Mouse (Mus musculus): ENCODE results near the gene Mcpt8. TPM values are rescaled to one million over a fixed set of nuclear protein-coding genes. Genes with fewer than 3 reads are reported as not detected.

Gene Mcpt8
- polyA plus RNA-seq, 2 experiments, result 4.6 to 15.8 TPM

DNA sequence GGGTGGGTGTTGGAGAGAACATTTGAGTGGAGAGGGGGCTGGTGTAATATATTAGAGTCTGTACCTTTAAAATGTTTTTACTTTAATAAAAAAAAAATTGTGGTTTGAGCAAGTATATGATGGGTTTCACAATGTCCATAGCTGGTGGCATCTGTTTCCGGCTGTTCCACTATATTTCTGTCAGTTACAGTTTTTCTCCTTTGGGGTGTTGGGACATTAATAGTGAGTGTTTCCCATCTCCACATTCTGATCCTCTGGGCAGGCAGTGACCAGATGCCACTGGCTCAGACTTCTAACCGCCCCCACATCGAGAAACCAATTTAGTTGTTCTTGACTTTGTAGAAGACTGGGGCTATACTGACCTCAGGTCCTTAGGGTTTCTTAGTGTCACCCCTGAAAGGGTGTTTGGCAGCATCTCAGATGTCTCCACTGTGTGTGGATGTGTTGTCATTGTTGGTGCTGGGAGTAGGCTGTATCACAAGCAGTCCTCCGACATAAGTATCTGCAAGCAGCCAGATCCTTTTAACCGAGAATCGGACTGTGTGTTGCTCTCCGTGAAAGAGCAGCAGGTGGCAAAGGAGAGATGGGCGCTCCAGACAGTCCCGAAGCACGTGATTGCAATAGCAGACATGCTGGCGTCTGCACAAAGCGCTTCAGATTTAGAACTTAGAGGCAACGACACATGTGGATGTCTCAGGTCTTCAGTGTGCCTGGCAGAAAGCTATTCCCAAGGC is 20.5 kb upstream of the Mcpt8 start:
- H3K27me3 ChIP-seq (ENCODE audit: control insufficient read depth, insufficient read depth, low read length), result no peaks in the 10 kb centered on the region
- H3K4me1 ChIP-seq (replicated peaks; ENCODE audit: control insufficient read depth in 2 of 2, insufficient read depth in 2 of 2, low read length in 1 of 2), result no peaks in the 10 kb centered on the region
- no peaks in the 10 kb centered on the region for H3K9me3 ChIP-seq (ENCODE audit: control insufficient read depth, low read length)
- H3K9ac ChIP-seq (replicated peaks), result no peak overlapping the region
- DNase-seq (ENCODE audit: low read depth in 3 of 3, low spot score in 3 of 3), result no peak
- no peaks in the 10 kb centered on the region for H3K36me3 ChIP-seq (replicated peaks; ENCODE audit: control insufficient read depth, insufficient read depth, low read depth)
- H3K4me2 ChIP-seq (ENCODE audit: low read depth), result no peak overlapping the region
- 64% methylated on average over 13 of the region's 13 CpGs for WGBS (ENCODE audit: insufficient replicate concordance)
- no peak overlapping the region for H3K27ac ChIP-seq
- no peak for TF ChIP-seq CTCF (IDR thresholded peaks at IDR 0.05; ENCODE audit: low read depth)
- TF ChIP-seq EP300 (IDR thresholded peaks at IDR 0.05; ENCODE audit: low read depth), result no peak
- H3K4me3 ChIP-seq (ENCODE audit: insufficient read depth in 1 of 2, low read depth in 2 of 2, low read length in 2 of 2), result no peak overlapping the region
- ATAC-seq (ENCODE audit: insufficient read depth), result no peak

GRCm38 (mm10) chr14:56105016-56105415 is 19.9 kb upstream of the Mcpt8 start:
- Histone ChIP-seq H3K9ac (replicated peaks) (no peak overlapping the region), H3K27me3 (ENCODE audit: control insufficient read depth, insufficient read depth, low read length) (no peaks in the 10 kb centered on the region), H3K27ac (no peak overlapping the region), H3K36me3 (replicated peaks; ENCODE audit: control insufficient read depth, insufficient read depth, low read depth) (no peaks in the 10 kb centered on the region), H3K4me3 (ENCODE audit: insufficient read depth in 1 of 2, low read depth in 2 of 2, low read length in 2 of 2) (no peak overlapping the region), H3K9me3 (ENCODE audit: control insufficient read depth, low read length) (no peaks in the 10 kb centered on the region), H3K4me2 (ENCODE audit: low read depth) (no peak overlapping the region), H3K4me1 (replicated peaks; ENCODE audit: control insufficient read depth in 2 of 2, insufficient read depth in 2 of 2, low read length in 1 of 2) (no peaks in the 10 kb centered on the region)
- ATAC-seq (ENCODE audit: insufficient read depth) (no peak), DNase-seq (ENCODE audit: low read depth in 3 of 3, low spot score in 3 of 3) (no peak)
- TF ChIP-seq CTCF (IDR thresholded peaks at IDR 0.05; ENCODE audit: low read depth), result no peak
- 56% methylated on average over 5 of the region's 5 CpGs for WGBS (ENCODE audit: insufficient replicate concordance)

DNA sequence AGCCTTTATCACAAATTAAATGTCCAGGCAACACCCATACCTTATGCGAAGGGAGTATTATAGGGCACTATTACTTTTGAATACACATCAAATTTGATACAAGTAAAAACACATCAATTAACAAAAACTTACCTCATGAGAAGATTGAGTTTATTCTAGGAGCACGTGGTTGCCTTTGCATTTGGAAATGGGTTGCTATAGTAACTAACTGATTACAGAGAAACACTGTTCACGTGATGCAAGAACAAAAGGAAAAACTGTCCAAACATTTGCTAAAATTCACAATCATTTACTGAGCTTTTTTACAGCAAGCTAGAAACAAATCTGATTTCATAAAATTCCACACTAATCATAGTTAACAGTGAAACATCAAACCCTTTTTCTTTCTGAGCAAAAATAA is 18.4 kb upstream of the Mcpt8 start:
- no peak overlapping the region for H3K4me2 ChIP-seq (ENCODE audit: low read depth)
- H3K4me3 ChIP-seq (ENCODE audit: insufficient read depth in 1 of 2, low read depth in 2 of 2, low read length in 2 of 2), result no peak overlapping the region
- ATAC-seq (ENCODE audit: insufficient read depth) (no peak), DNase-seq (ENCODE audit: low read depth in 3 of 3, low spot score in 3 of 3) (no peak)
- H3K4me1 ChIP-seq (replicated peaks; ENCODE audit: control insufficient read depth in 2 of 2, insufficient read depth in 2 of 2, low read length in 1 of 2), result no peaks in the 10 kb centered on the region
- H3K27ac ChIP-seq, result no peak overlapping the region
- H3K9ac ChIP-seq (replicated peaks), result no peak overlapping the region
- no peak for TF ChIP-seq EP300 (IDR thresholded peaks at IDR 0.05; ENCODE audit: low read depth)
- H3K36me3 ChIP-seq (replicated peaks; ENCODE audit: control insufficient read depth, insufficient read depth, low read depth), result no peaks in the 10 kb centered on the region
- H3K9me3 ChIP-seq (ENCODE audit: control insufficient read depth, low read length), result no peaks in the 10 kb centered on the region
- WGBS (ENCODE audit: insufficient replicate concordance), result 59% methylated on average over 3 of the region's 3 CpGs
- no peaks in the 10 kb centered on the region for H3K27me3 ChIP-seq (ENCODE audit: control insufficient read depth, insufficient read depth, low read length)

DNA sequence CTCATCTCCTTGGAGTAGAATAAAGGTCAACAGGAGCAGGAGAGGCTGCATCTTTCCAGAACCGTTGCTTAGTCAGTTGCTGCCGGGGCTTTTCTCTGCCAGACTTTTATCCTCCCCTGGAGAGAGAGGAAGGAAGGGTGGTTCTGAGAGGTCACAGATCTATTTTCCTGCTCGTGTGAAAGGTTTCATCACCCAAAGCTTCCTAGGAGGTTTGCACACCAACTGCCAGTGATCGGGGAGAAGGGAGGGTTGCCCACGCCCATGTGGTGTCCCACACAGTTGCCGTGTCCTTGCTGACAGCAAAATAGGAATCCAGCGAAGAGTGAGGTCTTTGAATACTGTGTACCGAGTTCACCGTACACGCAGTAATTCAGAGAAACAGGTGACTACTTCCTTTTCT is 17.3 kb upstream of the Mcpt8 start, which contains the start of gene Ctsg:
TSS of gene Ctsg (minus strand) at position 189 of the 400 bp plus-strand sequence.
- Histone ChIP-seq H3K4me2 (ENCODE audit: low read depth) (no peak within 1 kb of the TSS), H3K9ac (replicated peaks) (no peak within 1 kb of the TSS), H3K27ac (no peak within 1 kb of the TSS), H3K4me1 (replicated peaks; ENCODE audit: control insufficient read depth in 2 of 2, insufficient read depth in 2 of 2, low read length in 1 of 2) (no peaks in the 10 kb centered on the region), H3K9me3 (ENCODE audit: control insufficient read depth, low read length) (no peaks in the 10 kb centered on the region), H3K4me3 (ENCODE audit: insufficient read depth in 1 of 2, low read depth in 2 of 2, low read length in 2 of 2) (no peak within 1 kb of the TSS; a peak in 1 of 4 replicates), H3K36me3 (replicated peaks; ENCODE audit: control insufficient read depth, insufficient read depth, low read depth) (no peaks in the 10 kb centered on the region), H3K27me3 (ENCODE audit: control insufficient read depth, insufficient read depth, low read length) (no peaks in the 10 kb centered on the region)
- ATAC-seq (ENCODE audit: insufficient read depth) (no peak), DNase-seq (ENCODE audit: low read depth in 3 of 3, low spot score in 3 of 3) (no peak)
- WGBS (ENCODE audit: insufficient replicate concordance), result 44% methylated on average over 10 of the region's 10 CpGs
- TF ChIP-seq CTCF (IDR thresholded peaks at IDR 0.05; ENCODE audit: low read depth) (no peak), EP300 (IDR thresholded peaks at IDR 0.05; ENCODE audit: low read depth) (no peak)

DNA sequence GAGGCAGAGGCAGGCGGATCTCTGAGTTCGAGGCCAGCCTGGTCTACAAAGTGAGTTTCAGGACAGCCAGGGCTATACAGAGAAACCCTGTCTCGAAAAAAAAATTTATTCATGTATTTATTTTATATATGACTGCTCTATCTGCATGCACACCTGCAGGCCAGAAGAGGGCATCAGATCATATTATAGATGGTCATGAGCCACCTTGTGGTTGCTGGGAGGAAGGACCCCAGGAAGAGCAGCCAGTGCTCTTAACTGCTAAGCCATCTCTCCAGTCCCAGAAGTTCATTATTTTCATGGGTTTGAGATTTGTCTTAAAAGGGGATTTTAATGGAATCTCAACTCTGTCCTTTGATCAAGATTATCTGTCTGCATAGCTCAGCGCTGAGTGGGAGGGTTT is 13.9 kb upstream of the Mcpt8 start:
- Histone ChIP-seq H3K27ac (no peak overlapping the region), H3K27me3 (ENCODE audit: control insufficient read depth, insufficient read depth, low read length) (no peaks in the 10 kb centered on the region), H3K9ac (replicated peaks) (no peak overlapping the region), H3K9me3 (ENCODE audit: control insufficient read depth, low read length) (no peaks in the 10 kb centered on the region), H3K4me3 (ENCODE audit: insufficient read depth in 1 of 2, low read depth in 2 of 2, low read length in 2 of 2) (no peak overlapping the region), H3K4me1 (replicated peaks; ENCODE audit: control insufficient read depth in 2 of 2, insufficient read depth in 2 of 2, low read length in 1 of 2) (no peaks in the 10 kb centered on the region), H3K36me3 (replicated peaks; ENCODE audit: control insufficient read depth, insufficient read depth, low read depth) (no peaks in the 10 kb centered on the region), H3K4me2 (ENCODE audit: low read depth) (no peak overlapping the region)
- DNase-seq (ENCODE audit: low read depth in 3 of 3, low spot score in 3 of 3) (no peak), ATAC-seq (ENCODE audit: insufficient read depth) (no peak)
- WGBS (ENCODE audit: insufficient replicate concordance), result 51% methylated on average over 4 of the region's 4 CpGs
- TF ChIP-seq EP300 (IDR thresholded peaks at IDR 0.05; ENCODE audit: low read depth) (no peak), CTCF (IDR thresholded peaks at IDR 0.05; ENCODE audit: low read depth) (peak; percentile 67)

All from liver, embryonic 14.5 days (tissue).